Mouse (Mus musculus) MEL (cell line): ENCODE measurements around the gene Igsf21. TPM values are rescaled to one million over a fixed set of nuclear protein-coding genes. Genes with fewer than 3 reads are reported as not detected.

Experiments
- DNase-seq: peaks from one replicate; pipeline ENCODE4 v3.0.0; 2011; ENCODE audit warnings: low read depth, low spot score
- H3K27ac ChIP-seq: 2 replicates; pipeline ENCODE4 v1.5.1; 2012; ENCODE audit warnings: low read depth, mild to moderate bottlenecking, control low read depth, low read length, moderate library complexity; ENCODE audit not compliant: control insufficient read depth
- H3K27me3 ChIP-seq, 2 experiments: fragments of 150-350 bp in 1 of 2; sonication (generic) in 1 of 2; 2 replicates each; pipeline ENCODE4 v1.6.1; 2012; ENCODE audit warnings: low read length in 2 of 2, mild to moderate bottlenecking in 2 of 2, improper control_type of control experiment in 1 of 2, moderate library complexity in 1 of 2; ENCODE audit not compliant: insufficient read depth in 2 of 2, control insufficient read depth in 1 of 2
- H3K36me3 ChIP-seq, 2 experiments: 2 replicates each; pipeline ENCODE4 v1.6.1; 2012 to 2014; ENCODE audit warnings: low read length in 2 of 2, improper control_type of control experiment in 1 of 2, inconsistent platforms in 1 of 2, mild to moderate bottlenecking in 1 of 2; ENCODE audit not compliant: insufficient read depth in 2 of 2, control insufficient read depth in 1 of 2
- H3K4me1 ChIP-seq, 2 experiments: fragments of 150-350 bp in 1 of 2; sonication (generic) in 1 of 2; 2 replicates each; pipeline ENCODE4 v1.6.1; 2012; ENCODE audit warnings: low read length in 2 of 2, improper control_type of control experiment in 1 of 2, mild to moderate bottlenecking in 1 of 2; ENCODE audit not compliant: insufficient read depth in 2 of 2, control insufficient read depth in 1 of 2
- H3K4me3 ChIP-seq, 2 experiments: fragments of 150-350 bp in 1 of 2; sonication (generic) in 1 of 2; 2 replicates each; pipeline ENCODE4 v1.5.1; 2012; ENCODE audit warnings: low read depth in 2 of 2, low read length in 2 of 2, mild to moderate bottlenecking in 2 of 2, moderate library complexity in 2 of 2, control low read depth in 1 of 2, improper control_type of control experiment in 1 of 2; ENCODE audit not compliant: control insufficient read depth in 1 of 2, insufficient read depth in 1 of 2
- H3K79me2 ChIP-seq: 2 replicates; pipeline ENCODE4 v1.6.1; 2012; ENCODE audit warnings: mild to moderate bottlenecking, low read length, moderate library complexity; ENCODE audit not compliant: control insufficient read depth, poor library complexity, insufficient read depth
- H3K9ac ChIP-seq: 2 replicates; pipeline ENCODE4 v1.6.1; 2012; ENCODE audit warnings: low read depth, mild to moderate bottlenecking, control low read depth, low read length, moderate library complexity; ENCODE audit not compliant: control insufficient read depth, poor library complexity, severe bottlenecking
- H3K9me3 ChIP-seq: fragments of 150-350 bp; sonication (generic); replicated peaks from 2 replicates; pipeline ENCODE4 v1.6.1; 2012; ENCODE audit warnings: mild to moderate bottlenecking, low read length, improper control_type of control experiment, moderate library complexity; ENCODE audit not compliant: insufficient read depth
- BHLHE40 ChIP-seq: IDR thresholded peaks from 2 replicates; pipeline ENCODE4 v1.6.1; 2012; ENCODE audit warnings: low read depth, mild to moderate bottlenecking, inconsistent platforms, low read length, improper control_type of control experiment, borderline replicate concordance
- CHD1 ChIP-seq: IDR thresholded peaks from 2 replicates; pipeline ENCODE4 v1.6.1; 2012; ENCODE audit warnings: low read depth, mild to moderate bottlenecking, inconsistent platforms, low read length, improper control_type of control experiment
- CTCF ChIP-seq, 3 experiments: IDR thresholded peaks in 2 of 3; conservative IDR thresholded peaks in 1 of 3; 2 replicates each; pipeline ENCODE4 v1.5.1; 2011 to 2012; ENCODE audit warnings: low read length in 3 of 3, low read depth in 2 of 3, mild to moderate bottlenecking in 2 of 3, improper control_type of control experiment in 1 of 3, inconsistent platforms in 1 of 3, mixed read lengths in 1 of 3, moderate library complexity in 1 of 3; ENCODE audit not compliant: control insufficient read depth in 1 of 3, insufficient read depth in 1 of 3, poor library complexity in 1 of 3, severe bottlenecking in 1 of 3
- E2F4 ChIP-seq: IDR thresholded peaks from 2 replicates; pipeline ENCODE4 v1.6.1; 2011; ENCODE audit warnings: low read depth, low read length, improper control_type of control experiment, borderline replicate concordance
- EP300 ChIP-seq, 2 experiments: IDR thresholded peaks; 2 replicates each; pipeline ENCODE4 v1.6.1; 2011; ENCODE audit warnings: improper control_type of control experiment in 2 of 2, low read length in 2 of 2, low read depth in 1 of 2, mild to moderate bottlenecking in 1 of 2
- ETS1 ChIP-seq: IDR thresholded peaks from 2 replicates; pipeline ENCODE4 v1.6.1; 2012; ENCODE audit warnings: low read depth, mild to moderate bottlenecking, inconsistent platforms, low read length, improper control_type of control experiment, moderate library complexity
- GABPA ChIP-seq: IDR thresholded peaks from 2 replicates; pipeline ENCODE4 v1.6.1; 2012; ENCODE audit warnings: low read depth, mild to moderate bottlenecking, inconsistent platforms, low read length, improper control_type of control experiment, moderate library complexity
- KAT2A ChIP-seq: conservative IDR thresholded peaks from 2 replicates; pipeline ENCODE4 v1.6.1; 2012; ENCODE audit warnings: low read depth, low read length, improper control_type of control experiment, inconsistent platforms
- MAFK ChIP-seq: IDR thresholded peaks from 2 replicates; pipeline ENCODE4 v1.6.1; 2011; ENCODE audit warnings: low read depth, mild to moderate bottlenecking, low read length, improper control_type of control experiment, borderline replicate concordance
- MXI1 ChIP-seq: IDR thresholded peaks from 2 replicates; pipeline ENCODE4 v1.6.1; 2011; ENCODE audit warnings: mild to moderate bottlenecking, low read depth, low read length, improper control_type of control experiment
- NRF1 ChIP-seq: IDR thresholded peaks from 2 replicates; pipeline ENCODE4 v1.6.1; 2014; ENCODE audit warnings: low read depth, mild to moderate bottlenecking, inconsistent platforms, low read length, improper control_type of control experiment, moderate library complexity; ENCODE audit not compliant: poor library complexity, insufficient read depth, severe bottlenecking
- POLR2A ChIP-seq, 2 experiments: IDR thresholded peaks; 2 replicates each; pipeline ENCODE4 v1.6.1; 2011 to 2012; ENCODE audit warnings: low read length in 2 of 2, mild to moderate bottlenecking in 2 of 2, control low read depth in 1 of 2, improper control_type of control experiment in 1 of 2, low read depth in 1 of 2, moderate library complexity in 1 of 2; ENCODE audit not compliant: control insufficient read depth in 1 of 2, insufficient read depth in 1 of 2, poor library complexity in 1 of 2
- POLR2AphosphoS2 ChIP-seq: IDR thresholded peaks from 2 replicates; pipeline ENCODE4 v1.6.1; 2011; ENCODE audit warnings: low read length, improper control_type of control experiment
- POLR2AphosphoS5 ChIP-seq: IDR thresholded peaks from 2 replicates; pipeline ENCODE4 v1.6.1; 2012; ENCODE audit warnings: low read depth, borderline replicate concordance, mild to moderate bottlenecking, inconsistent platforms, low read length, moderate library complexity, mixed read lengths
- RAD21 ChIP-seq: IDR thresholded peaks from 2 replicates; pipeline ENCODE4 v1.6.1; 2011; ENCODE audit warnings: mild to moderate bottlenecking, low read depth, low read length, improper control_type of control experiment
- SIN3A ChIP-seq: IDR thresholded peaks from 2 replicates; pipeline ENCODE4 v1.6.1; 2012; ENCODE audit warnings: low read length, improper control_type of control experiment, inconsistent platforms
- TAL1 ChIP-seq: IDR thresholded peaks from 2 replicates; pipeline ENCODE4 v1.6.1; 2012; ENCODE audit warnings: mild to moderate bottlenecking, inconsistent platforms, low read length, moderate library complexity, mixed read lengths
- TBP ChIP-seq: IDR thresholded peaks from 2 replicates; pipeline ENCODE4 v1.8.0; 2011; ENCODE audit warnings: low read depth, low read length, improper control_type of control experiment
- UBTF ChIP-seq: IDR thresholded peaks from 2 replicates; pipeline ENCODE4 v1.6.1; 2012; ENCODE audit warnings: low read depth, mild to moderate bottlenecking, inconsistent platforms, low read length, improper control_type of control experiment, moderate library complexity, borderline replicate concordance; ENCODE audit not compliant: insufficient read depth
- USF1 ChIP-seq: IDR thresholded peaks from 2 replicates; pipeline ENCODE4 v1.6.1; 2014; ENCODE audit warnings: low read depth, mild to moderate bottlenecking, inconsistent platforms, low read length, improper control_type of control experiment, moderate library complexity
- USF2 ChIP-seq, 2 experiments: IDR thresholded peaks; 2 replicates each; pipeline ENCODE4 v1.6.1; 2011 to 2012; ENCODE audit warnings: improper control_type of control experiment in 2 of 2, low read length in 2 of 2, borderline replicate concordance in 1 of 2, inconsistent platforms in 1 of 2, low read depth in 1 of 2, mild to moderate bottlenecking in 1 of 2; ENCODE audit not compliant: insufficient read depth in 1 of 2
- ZC3H11A ChIP-seq: IDR thresholded peaks from 2 replicates; pipeline ENCODE4 v1.6.1; 2012; ENCODE audit warnings: low read depth, mild to moderate bottlenecking, inconsistent platforms, low read length, improper control_type of control experiment
- ZNF384 ChIP-seq: IDR thresholded peaks from 2 replicates; pipeline ENCODE4 v1.6.1; 2012; ENCODE audit warnings: low read depth, mild to moderate bottlenecking, inconsistent platforms, low read length, improper control_type of control experiment
- polyA plus RNA-seq, 2 experiments: library from polyadenylated mRNA; stranded (reverse) in 1 of 2; unstranded in 1 of 2; fragments of >175 nt in 1 of 2; fragments of >200 nt in 1 of 2; gene quantifications; 2 replicates each; pipeline versions ENCODE4 v1.2.1 to v1.2.4; 2012; ENCODE audit warnings: low replicate concordance in 2 of 2, low read depth in 1 of 2; ENCODE audit not compliant: insufficient read length in 2 of 2, insufficient read depth in 1 of 2, missing spikeins in 1 of 2
- total RNA-seq: library from RNA; depleted of rRNA; stranded (reverse); fragments of 300-350 nt; gene quantifications from 2 replicates; pipeline ENCODE4 v1.2.3, GENCODE M21; 2012

Gene Igsf21
- total and polyA plus RNA-seq, 3 experiments: not detected

DNA sequence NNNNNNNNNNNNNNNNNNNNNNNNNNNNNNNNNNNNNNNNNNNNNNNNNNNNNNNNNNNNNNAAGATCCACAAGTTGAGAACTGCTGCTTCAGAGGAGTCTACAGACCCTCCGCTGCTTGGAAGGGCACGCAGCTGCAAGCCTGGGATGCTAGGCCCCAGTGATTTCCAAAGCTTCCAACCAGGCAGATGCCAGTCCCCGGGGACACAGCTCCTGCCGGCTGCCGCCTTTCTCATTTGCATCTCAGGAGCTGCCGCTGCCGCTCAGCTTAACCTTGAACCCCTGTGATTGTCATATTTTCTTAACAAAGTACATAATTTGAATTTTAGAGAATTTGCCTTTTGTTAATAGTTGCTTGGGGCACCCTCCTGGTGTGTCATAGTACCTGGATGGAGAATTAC lies 259.7 kb downstream of the Igsf21 start:
- no peaks in the 10 kb centered on the region for H3K9me3 ChIP-seq
- TF ChIP-seq CTCF (IDR thresholded peaks at IDR 0.05 in 2 of 3, conservative IDR thresholded peaks at IDR 0.05 in 1 of 3; ENCODE audit: control insufficient read depth in 1 of 3, insufficient read depth in 1 of 3, low read depth in 2 of 3, low read length in 3 of 3, poor library complexity in 1 of 3, severe bottlenecking in 1 of 3): no peak
- TF ChIP-seq MAFK: no peak
- TF ChIP-seq NRF1: no peak
- TF ChIP-seq E2F4: no peak
- TF ChIP-seq MXI1: no peak
- TF ChIP-seq RAD21: no peak
- no peak for TF ChIP-seq ZC3H11A
- no peak for TF ChIP-seq USF2 (IDR thresholded peaks at IDR 0.05; ENCODE audit: borderline replicate concordance in 1 of 2, insufficient read depth in 1 of 2, low read depth in 1 of 2, low read length in 2 of 2)
- TF ChIP-seq BHLHE40: no peak
- no peak for TF ChIP-seq ZNF384
- TF ChIP-seq TBP: no peak
- TF ChIP-seq USF1: no peak
- TF ChIP-seq POLR2AphosphoS2: no peak
- no peak for TF ChIP-seq CHD1
- no peak for TF ChIP-seq EP300 (IDR thresholded peaks at IDR 0.05; ENCODE audit: low read depth in 1 of 2, low read length in 2 of 2)
- no peak for TF ChIP-seq UBTF
- no peak for TF ChIP-seq POLR2AphosphoS5
- no peaks in the 10 kb centered on the region for H3K4me1 ChIP-seq
- H3K27ac ChIP-seq: no peak overlapping the region
- no peaks in the 10 kb centered on the region for H3K36me3 ChIP-seq
- no peak overlapping the region for H3K9ac ChIP-seq
- no peaks in the 10 kb centered on the region for H3K79me2 ChIP-seq
- no peak for DNase-seq
- no peaks in the 10 kb centered on the region for H3K27me3 ChIP-seq
- no peak overlapping the region for H3K4me3 ChIP-seq

DNA sequence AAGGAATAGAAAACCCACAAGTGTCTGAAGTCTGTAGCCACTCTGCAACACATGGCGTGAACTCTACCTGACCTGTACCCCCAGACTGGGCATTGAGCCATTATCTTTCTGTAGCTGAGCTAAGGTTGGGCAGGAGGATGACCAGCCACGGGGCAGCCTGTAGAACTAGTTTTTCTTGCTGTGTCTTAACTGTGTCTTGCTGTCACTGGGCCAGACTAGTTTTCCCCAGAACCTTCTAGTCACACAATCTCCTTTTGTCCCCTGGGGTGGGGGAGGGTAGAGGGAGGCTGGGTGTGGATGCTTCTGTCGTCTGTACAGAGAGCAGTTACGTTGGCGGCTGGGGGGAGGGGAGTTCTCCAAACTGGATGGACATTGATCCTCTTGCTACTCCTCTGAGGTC lies 267.9 kb downstream of the Igsf21 start:
- Histone ChIP-seq H3K4me3 (no peak overlapping the region), H3K27ac (no peak overlapping the region), H3K9ac (no peak overlapping the region), H3K9me3 (no peaks in the 10 kb centered on the region), H3K36me3 (no peaks in the 10 kb centered on the region), H3K4me1 (no peaks in the 10 kb centered on the region), H3K79me2 (no peaks in the 10 kb centered on the region), H3K27me3 (no peaks in the 10 kb centered on the region)
- no peak for DNase-seq
- TF ChIP-seq CTCF (IDR thresholded peaks at IDR 0.05 in 2 of 3, conservative IDR thresholded peaks at IDR 0.05 in 1 of 3; ENCODE audit: control insufficient read depth in 1 of 3, insufficient read depth in 1 of 3, low read depth in 2 of 3, low read length in 3 of 3, poor library complexity in 1 of 3, severe bottlenecking in 1 of 3) (no peak), TBP (no peak), MAFK (no peak), POLR2AphosphoS2 (no peak), POLR2AphosphoS5 (no peak), TAL1 (no peak), GABPA (no peak), SIN3A (no peak), ETS1 (no peak), KAT2A (no peak), USF1 (no peak), POLR2A (IDR thresholded peaks at IDR 0.05; ENCODE audit: control insufficient read depth in 1 of 2, insufficient read depth in 1 of 2, low read depth in 1 of 2, low read length in 2 of 2, poor library complexity in 1 of 2) (no peak)
